Mouse (Mus musculus): Measurements from ENCODE around the gene Adgrb3. TPM values are rescaled to one million over a fixed set of nuclear protein-coding genes. Genes with fewer than 3 reads are reported as not detected.

The Adgrb3 gene
- total and polyA plus RNA-seq, 2 experiments from 2014 or later = 54.6 to 90.7 TPM

GRCm38 (mm10) chr1:25588568-25589118 lies 240.9 kb downstream of the Adgrb3 start:
- 54% methylated on average over 2 of the region's 2 CpGs for WGBS
- Histone ChIP-seq H3K9ac (replicated peaks; ENCODE audit: low read length, poor library complexity, severe bottlenecking) (no peak overlapping the region), H3K4me3 (ENCODE audit: low read depth, low read length) (no peak overlapping the region), H3K36me3 (ENCODE audit: insufficient read depth, low read length) (no peaks in the 10 kb centered on the region), H3K27me3 (ENCODE audit: insufficient read depth, low read length) (no peaks in the 10 kb centered on the region), H3K4me1 (ENCODE audit: insufficient read depth, low read length) (no peaks in the 10 kb centered on the region), H3K9me3 (ENCODE audit: low read length) (no peaks in the 10 kb centered on the region), H3K4me2 (ENCODE audit: low read depth, low read length, poor library complexity, severe bottlenecking) (no peak overlapping the region), H3K27ac (ENCODE audit: low read depth, low read length) (no peak overlapping the region)
- ATAC-seq (ENCODE audit: low FRiP score) (no peak), DNase-seq (ENCODE audit: low spot score) (peak; percentile 1)
- TF ChIP-seq CTCF (IDR thresholded peaks at IDR 0.05) = no peak

DNA sequence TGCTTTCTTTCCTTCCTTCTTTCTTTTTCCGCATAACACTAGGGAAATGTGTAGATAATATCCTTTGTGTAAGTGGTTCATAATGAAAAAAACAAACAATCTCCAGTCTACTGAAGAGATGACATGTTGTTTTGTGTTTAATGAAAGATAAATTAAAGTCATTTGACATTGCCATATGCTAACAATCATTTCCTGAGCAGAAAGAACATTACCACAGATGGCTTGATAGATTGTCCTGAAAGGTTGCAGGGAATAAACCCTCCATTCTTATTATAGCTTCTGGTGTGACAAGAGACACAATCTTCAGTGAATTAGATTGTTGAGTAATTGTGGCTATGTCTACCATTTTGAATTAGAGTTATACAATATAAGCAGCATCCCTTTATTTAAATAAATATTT lies 247.8 kb downstream of the Adgrb3 start:
- DNase-seq (ENCODE audit: low spot score) = no peak
- H3K4me1 ChIP-seq (ENCODE audit: insufficient read depth, low read length) = no peaks in the 10 kb centered on the region
- H3K4me2 ChIP-seq (ENCODE audit: low read depth, low read length, poor library complexity, severe bottlenecking) = no peak overlapping the region
- 75% methylated on average over 1 of the region's 1 CpGs for WGBS
- TF ChIP-seq CTCF (IDR thresholded peaks at IDR 0.05) = no peak
- no peak overlapping the region for H3K4me3 ChIP-seq (ENCODE audit: low read depth, low read length)
- H3K27me3 ChIP-seq (ENCODE audit: insufficient read depth, low read length) = no peaks in the 10 kb centered on the region
- no peak overlapping the region for H3K9ac ChIP-seq (replicated peaks; ENCODE audit: low read length, poor library complexity, severe bottlenecking)
- H3K9me3 ChIP-seq (ENCODE audit: low read length) = no peaks in the 10 kb centered on the region
- H3K36me3 ChIP-seq (ENCODE audit: insufficient read depth, low read length) = no peaks in the 10 kb centered on the region
- no peak for ATAC-seq (ENCODE audit: low FRiP score)
- H3K27ac ChIP-seq (ENCODE audit: low read depth, low read length) = no peak overlapping the region

- Histone ChIP-seq H3K4me2 (ENCODE audit: low read depth, low read length, poor library complexity, severe bottlenecking) (no peak overlapping the region), H3K27ac (ENCODE audit: low read depth, low read length) (no peak overlapping the region), H3K4me1 (ENCODE audit: insufficient read depth, low read length) (no peaks in the 10 kb centered on the region), H3K36me3 (ENCODE audit: insufficient read depth, low read length) (no peaks in the 10 kb centered on the region), H3K4me3 (ENCODE audit: low read depth, low read length) (no peak overlapping the region), H3K27me3 (ENCODE audit: insufficient read depth, low read length) (no peaks in the 10 kb centered on the region), H3K9me3 (ENCODE audit: low read length) (no peaks in the 10 kb centered on the region), H3K9ac (replicated peaks; ENCODE audit: low read length, poor library complexity, severe bottlenecking) (no peak overlapping the region)
- TF ChIP-seq CTCF (IDR thresholded peaks at IDR 0.05) = no peak
- no peak for DNase-seq (ENCODE audit: low spot score)
- WGBS = 59% methylated on average over 4 of the region's 4 CpGs
- no peak for ATAC-seq (ENCODE audit: low FRiP score)
These were observed 251.7 kb downstream of the Adgrb3 start for GRCm38 (mm10) chr1:25577836-25578235.

DNA sequence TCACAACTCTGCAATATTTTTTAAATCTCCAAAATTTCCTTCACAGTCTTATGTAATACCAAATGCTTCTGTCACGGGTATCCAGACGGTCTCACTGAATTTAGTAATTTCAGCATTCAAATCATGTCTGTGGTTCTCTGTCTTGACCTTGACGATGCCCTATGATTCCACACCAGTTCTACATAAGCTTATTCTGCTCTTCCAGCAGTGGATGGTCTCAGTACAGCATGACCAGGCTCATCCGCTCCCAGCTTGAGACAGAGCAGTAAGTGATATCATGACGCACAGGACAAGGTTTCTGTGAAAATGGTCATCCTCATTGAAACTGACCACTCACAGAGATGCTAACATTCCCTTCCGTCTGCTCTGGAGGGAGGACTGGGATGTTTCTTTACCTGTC lies 252.9 kb downstream of the Adgrb3 start:
- no peak overlapping the region for H3K4me3 ChIP-seq (ENCODE audit: low read depth, low read length)
- ATAC-seq (ENCODE audit: low FRiP score) = no peak
- no peak overlapping the region for H3K27ac ChIP-seq (ENCODE audit: low read depth, low read length)
- H3K9ac ChIP-seq (replicated peaks; ENCODE audit: low read length, poor library complexity, severe bottlenecking) = no peak overlapping the region
- H3K4me2 ChIP-seq (ENCODE audit: low read depth, low read length, poor library complexity, severe bottlenecking) = no peak overlapping the region
- WGBS = 87% methylated on average over 6 of the region's 6 CpGs
- DNase-seq (ENCODE audit: low spot score) = no peak
- no peaks in the 10 kb centered on the region for H3K9me3 ChIP-seq (ENCODE audit: low read length)
- TF ChIP-seq CTCF (IDR thresholded peaks at IDR 0.05) = no peak
- no peaks in the 10 kb centered on the region for H3K27me3 ChIP-seq (ENCODE audit: insufficient read depth, low read length)
- H3K36me3 ChIP-seq (ENCODE audit: insufficient read depth, low read length) = no peaks in the 10 kb centered on the region
- H3K4me1 ChIP-seq (ENCODE audit: insufficient read depth, low read length) = no peaks in the 10 kb centered on the region

DNA sequence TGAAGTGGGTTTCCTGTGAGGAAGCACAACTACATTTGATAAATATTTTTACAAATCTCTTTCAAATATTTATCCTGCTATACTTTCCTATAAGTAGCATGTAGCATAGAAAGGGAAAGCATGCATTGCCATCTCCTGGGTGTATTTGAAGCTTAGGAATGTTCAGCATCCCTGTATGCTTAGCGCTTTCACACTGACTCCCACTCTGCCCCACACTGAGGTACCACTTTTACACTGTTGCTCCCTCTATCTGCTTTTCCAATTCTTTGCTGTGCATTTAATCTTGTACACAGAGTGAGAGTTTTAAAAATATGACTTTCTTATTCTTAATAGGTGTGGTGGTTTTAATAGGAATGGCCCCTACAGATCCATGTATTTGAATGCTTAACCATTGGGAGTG lies 261.4 kb downstream of the Adgrb3 start:
- Histone ChIP-seq H3K36me3 (ENCODE audit: insufficient read depth, low read length) (no peaks in the 10 kb centered on the region), H3K9me3 (ENCODE audit: low read length) (no peaks in the 10 kb centered on the region), H3K27me3 (ENCODE audit: insufficient read depth, low read length) (no peaks in the 10 kb centered on the region), H3K27ac (ENCODE audit: low read depth, low read length) (no peak overlapping the region), H3K9ac (replicated peaks; ENCODE audit: low read length, poor library complexity, severe bottlenecking) (no peak overlapping the region), H3K4me1 (ENCODE audit: insufficient read depth, low read length) (no peaks in the 10 kb centered on the region), H3K4me2 (ENCODE audit: low read depth, low read length, poor library complexity, severe bottlenecking) (no peak overlapping the region), H3K4me3 (ENCODE audit: low read depth, low read length) (no peak overlapping the region)
- DNase-seq (ENCODE audit: low spot score) (no peak), ATAC-seq (ENCODE audit: low FRiP score) (no peak)
- no peak for TF ChIP-seq CTCF (IDR thresholded peaks at IDR 0.05)
- WGBS = 100% methylated on average over 1 of the region's 1 CpGs

GRCm38 (mm10) chr1:25546072-25546471 lies 283.4 kb downstream of the Adgrb3 start:
- no peak overlapping the region for H3K27ac ChIP-seq (ENCODE audit: low read depth, low read length)
- H3K27me3 ChIP-seq (ENCODE audit: insufficient read depth, low read length) = no peaks in the 10 kb centered on the region
- 83% methylated on average over 1 of the region's 1 CpGs for WGBS
- no peaks in the 10 kb centered on the region for H3K9me3 ChIP-seq (ENCODE audit: low read length)
- H3K9ac ChIP-seq (replicated peaks; ENCODE audit: low read length, poor library complexity, severe bottlenecking) = no peak overlapping the region
- ATAC-seq (ENCODE audit: low FRiP score) = no peak
- TF ChIP-seq CTCF (IDR thresholded peaks at IDR 0.05) = no peak
- DNase-seq (ENCODE audit: low spot score) = no peak
- H3K36me3 ChIP-seq (ENCODE audit: insufficient read depth, low read length) = no peaks in the 10 kb centered on the region
- H3K4me3 ChIP-seq (ENCODE audit: low read depth, low read length) = no peak overlapping the region
- H3K4me1 ChIP-seq (ENCODE audit: insufficient read depth, low read length) = no peaks in the 10 kb centered on the region
- no peak overlapping the region for H3K4me2 ChIP-seq (ENCODE audit: low read depth, low read length, poor library complexity, severe bottlenecking)
